In the genomic region with DNA sequence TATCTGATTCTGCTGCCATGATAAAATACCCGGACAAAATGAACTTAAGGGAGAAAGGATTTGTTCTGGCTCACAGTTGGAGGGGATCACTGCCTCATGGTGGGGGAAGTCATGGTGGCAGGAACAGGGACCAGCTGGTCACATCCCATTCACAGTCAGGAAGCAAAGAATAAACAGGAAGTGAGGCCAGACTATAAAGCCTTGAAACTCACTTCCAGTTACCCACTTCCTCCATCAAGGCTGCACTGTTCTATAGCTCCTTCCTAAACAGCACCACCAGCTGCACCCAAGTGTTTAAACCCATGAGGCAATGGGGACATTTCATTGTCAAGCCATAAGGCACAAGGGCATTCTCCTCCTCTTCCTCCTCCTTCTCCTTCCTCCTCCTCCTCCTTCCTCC, we compare ENCODE assay signal across 25 mouse cellular contexts.
"Had no signal": no experiment of that assay in that cellular context is flagged by ENCODE, and none has a peak within 500 bp of the region (broad histone marks: within the 10 kb centered on the region; RNA-seq: fewer than 3 reads in every experiment).

No protein-coding gene starts in this region.

- H3K27me3 ChIP-seq: heart, embryonic 12.5 days; hindbrain, embryonic 12.5 days; intestine, embryonic 15.5 days; limb, embryonic 12.5 days had no signal

- H3K9me3 ChIP-seq: intestine, embryonic 15.5 days had no signal

- H3K4me3 ChIP-seq: heart, embryonic 10.5 days; heart, embryonic 12.5 days; hindbrain, embryonic 10.5 days; hindbrain, embryonic 12.5 days; intestine, embryonic 15.5 days; layer of hippocampus, adult 2 months; left cerebral cortex, adult 2 months; limb, embryonic 10.5 days; limb, embryonic 12.5 days had no signal

- H3K4me1 ChIP-seq: heart, embryonic 10.5 days; heart, embryonic 12.5 days; hindbrain, embryonic 10.5 days; hindbrain, embryonic 12.5 days; intestine, embryonic 15.5 days; limb, embryonic 10.5 days; limb, embryonic 12.5 days had no signal

- H3K36me3 ChIP-seq: heart, embryonic 10.5 days; heart, embryonic 12.5 days; hindbrain, embryonic 10.5 days; hindbrain, embryonic 12.5 days; intestine, embryonic 15.5 days; limb, embryonic 10.5 days; limb, embryonic 12.5 days had no signal

- DNase-seq: gastrocnemius, postnatal 10 days; gastrocnemius, postnatal 25 days; heart, adult 11 months; heart, postnatal 10 days; heart, postnatal 4 days; kidney, adult 18-20 months; kidney, adult 8-10 months; kidney, postnatal 10 days; kidney, postnatal 25 days; kidney, postnatal 4 days; liver had no signal

- ATAC-seq: hindbrain, embryonic 16.5 days; inflammation-experienced regulatory T-cells, adult 6 months; intestine, embryonic 15.5 days; intestine, postnatal 0 days had no signal

- H3K27ac ChIP-seq: heart, embryonic 10.5 days; hindbrain, embryonic 10.5 days; hindbrain, embryonic 12.5 days; hindbrain, embryonic 14.5 days; intestine, embryonic 15.5 days; layer of hippocampus, adult 2 months; left cerebral cortex, adult 2 months; limb, embryonic 10.5 days; limb, embryonic 12.5 days had no signal

- H3K9ac ChIP-seq: heart, embryonic 12.5 days; hindbrain, embryonic 12.5 days; hindbrain, embryonic 14.5 days; intestine, embryonic 15.5 days; limb, embryonic 12.5 days had no signal

- H3K4me2 ChIP-seq: heart, embryonic 12.5 days; hindbrain, embryonic 12.5 days; hindbrain, embryonic 14.5 days; intestine, embryonic 15.5 days; limb, embryonic 12.5 days; liver, embryonic 11.5 days had no signal
